Mouse (Mus musculus): ENCODE measurements around the gene Slc15a4. TPM values are rescaled to one million over a fixed set of nuclear protein-coding genes. Genes with fewer than 3 reads are reported as not detected.
A peak's percentile ranks its signal among the peaks of the same experiment; 100 is the strongest.

The Slc15a4 gene
- polyA plus RNA-seq, 1 experiment, result 21.3 TPM

DNA sequence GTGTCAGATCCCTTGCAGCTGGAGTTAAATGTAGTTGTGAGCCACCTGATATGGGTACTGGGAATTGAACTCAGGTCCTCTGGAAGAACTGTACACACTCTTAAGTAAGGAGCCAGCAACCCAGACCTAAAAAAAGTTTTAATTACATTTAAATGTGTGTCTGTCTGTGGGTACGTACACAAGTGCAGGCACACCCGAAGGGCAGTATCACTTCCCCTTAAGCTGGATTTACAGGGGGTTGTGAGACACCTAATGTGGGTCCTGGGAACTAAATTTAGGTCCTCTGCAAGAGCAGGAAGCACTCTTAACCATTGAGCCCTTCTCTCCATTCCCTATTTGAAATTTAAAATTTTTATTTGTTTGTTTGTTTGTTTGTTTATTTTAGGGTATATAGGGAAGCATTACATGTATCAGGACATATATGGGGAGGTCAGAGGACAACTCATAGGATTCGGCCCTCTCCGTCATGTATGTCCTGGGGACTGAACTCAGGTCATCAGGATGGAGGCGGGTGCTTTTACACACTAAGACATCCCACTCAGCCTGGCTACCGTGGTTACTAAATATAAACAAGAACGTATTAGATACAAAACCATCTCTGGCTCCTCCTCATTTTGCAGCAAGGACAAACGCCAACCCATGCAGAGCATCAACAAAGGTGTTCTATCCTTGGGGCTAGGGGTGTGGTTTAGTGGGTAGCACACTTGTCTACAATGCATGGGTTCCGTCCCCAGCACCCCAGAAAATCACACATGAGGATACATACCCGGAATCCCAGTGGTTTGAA lies 8.1 kb downstream of the Slc15a4 start:
- H3K4me1 ChIP-seq (ENCODE audit: control insufficient read depth, insufficient read depth, low read length), result no peaks in the 10 kb centered on the region
- no peak overlapping the region for H3K4me3 ChIP-seq (ENCODE audit: insufficient read depth, low read length)
- no peak overlapping the region for H3K27ac ChIP-seq (ENCODE audit: insufficient read depth, low read length)
- no peak for TF ChIP-seq POLR2A (IDR thresholded peaks at IDR 0.05; ENCODE audit: extremely low read depth, insufficient read depth, low read length)
- no peak for TF ChIP-seq CTCF (IDR thresholded peaks at IDR 0.05; ENCODE audit: extremely low read depth, insufficient read depth, low read length)

GRCm38 (mm10) chr5:127621108-127621507 lies 11.6 kb downstream of the Slc15a4 start:
- no peak for TF ChIP-seq POLR2A (IDR thresholded peaks at IDR 0.05; ENCODE audit: extremely low read depth, insufficient read depth, low read length)
- TF ChIP-seq CTCF (IDR thresholded peaks at IDR 0.05; ENCODE audit: extremely low read depth, insufficient read depth, low read length), result no peak
- H3K4me1 ChIP-seq (ENCODE audit: control insufficient read depth, insufficient read depth, low read length), result peaks cover under 1% of the 10 kb centered on the region

DNA sequence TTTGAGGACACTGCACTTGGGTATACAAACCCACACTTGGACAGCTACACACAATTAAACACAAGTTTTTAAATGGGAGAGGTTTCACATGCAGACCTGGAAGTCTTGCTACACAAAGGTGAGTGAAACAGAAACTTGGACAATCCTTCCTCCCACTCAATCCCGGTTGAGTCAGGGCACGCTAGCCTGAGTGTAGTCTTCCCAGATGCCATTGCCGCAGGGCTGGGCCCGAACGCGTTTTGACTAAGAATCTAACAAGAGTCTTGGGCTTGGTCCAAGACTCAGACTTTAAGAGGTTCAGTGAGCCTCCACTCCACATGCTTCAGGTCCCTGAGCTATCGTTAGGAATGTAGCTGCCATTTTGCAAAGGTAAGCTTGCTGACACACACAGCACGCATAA lies 12.3 kb downstream of the Slc15a4 start:
- H3K4me3 ChIP-seq (ENCODE audit: insufficient read depth, low read length), result no peak overlapping the region
- H3K27ac ChIP-seq (ENCODE audit: insufficient read depth, low read length), result no peak overlapping the region
- H3K4me1 ChIP-seq (ENCODE audit: control insufficient read depth, insufficient read depth, low read length), result peaks cover 3% of the 10 kb centered on the region
- TF ChIP-seq POLR2A (IDR thresholded peaks at IDR 0.05; ENCODE audit: extremely low read depth, insufficient read depth, low read length) (no peak), CTCF (IDR thresholded peaks at IDR 0.05; ENCODE audit: extremely low read depth, insufficient read depth, low read length) (no peak)

More at GRCm38 (mm10) chr5:127621108-127621507, 11.6 kb downstream of the Slc15a4 start:
- Histone ChIP-seq H3K4me3 (ENCODE audit: insufficient read depth, low read length) (no peak overlapping the region), H3K27ac (ENCODE audit: insufficient read depth, low read length) (no peak overlapping the region)

GRCm38 (mm10) chr5:127618834-127619233 lies 13.9 kb downstream of the Slc15a4 start:
- Histone ChIP-seq H3K4me1 (ENCODE audit: control insufficient read depth, insufficient read depth, low read length) (peaks cover 7% of the 10 kb centered on the region), H3K4me3 (ENCODE audit: insufficient read depth, low read length) (no peak overlapping the region), H3K27ac (ENCODE audit: insufficient read depth, low read length) (no peak overlapping the region)
- TF ChIP-seq CTCF (IDR thresholded peaks at IDR 0.05; ENCODE audit: extremely low read depth, insufficient read depth, low read length) (no peak), POLR2A (IDR thresholded peaks at IDR 0.05; ENCODE audit: extremely low read depth, insufficient read depth, low read length) (no peak)

DNA sequence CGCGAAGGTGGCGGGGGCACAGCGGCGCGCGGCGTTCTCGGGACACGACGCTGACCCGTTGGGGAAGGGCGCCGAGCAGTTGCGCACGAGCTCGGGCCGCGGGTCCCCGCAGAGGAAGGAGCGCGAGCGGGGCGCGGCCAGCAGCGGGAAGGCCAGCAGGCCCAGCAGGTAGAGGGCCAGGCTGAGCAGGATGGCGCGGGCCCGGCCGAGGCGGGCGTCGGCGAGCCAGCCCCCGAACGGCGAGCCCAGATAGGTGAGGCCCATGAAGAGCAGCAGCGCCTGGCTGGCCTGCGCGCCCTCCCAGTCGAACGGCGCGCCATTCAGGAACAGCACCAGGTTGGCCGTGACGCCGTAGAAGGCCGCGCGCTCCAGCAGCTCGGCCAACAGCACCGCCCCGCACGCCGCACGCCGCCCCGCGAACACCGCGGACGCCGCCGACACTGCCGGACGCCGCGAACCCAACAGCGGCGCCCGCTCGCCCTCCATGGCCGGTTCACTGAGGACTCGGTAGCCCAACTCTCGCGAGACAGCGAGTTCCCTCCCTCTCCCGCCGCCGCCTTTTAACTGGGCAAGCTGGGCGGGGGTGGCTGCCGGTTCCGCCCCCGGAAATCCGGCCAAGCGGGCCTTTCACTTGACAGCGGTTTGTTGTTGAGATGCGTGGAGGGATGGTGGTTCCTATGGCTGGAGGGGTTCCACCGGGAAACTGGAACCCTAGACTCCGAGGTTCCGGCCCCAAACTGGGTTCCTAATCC lies 15.6 kb downstream of the Slc15a4 start:
- Histone ChIP-seq H3K4me3 (ENCODE audit: insufficient read depth, low read length) (peak overlapping the region; percentile 76), H3K27ac (ENCODE audit: insufficient read depth, low read length) (peak overlapping the region; percentile 98), H3K4me1 (ENCODE audit: control insufficient read depth, insufficient read depth, low read length) (peaks cover 14% of the 10 kb centered on the region)
- TF ChIP-seq POLR2A (IDR thresholded peaks at IDR 0.05; ENCODE audit: extremely low read depth, insufficient read depth, low read length) (peak; percentile 84), CTCF (IDR thresholded peaks at IDR 0.05; ENCODE audit: extremely low read depth, insufficient read depth, low read length) (no peak)

DNA sequence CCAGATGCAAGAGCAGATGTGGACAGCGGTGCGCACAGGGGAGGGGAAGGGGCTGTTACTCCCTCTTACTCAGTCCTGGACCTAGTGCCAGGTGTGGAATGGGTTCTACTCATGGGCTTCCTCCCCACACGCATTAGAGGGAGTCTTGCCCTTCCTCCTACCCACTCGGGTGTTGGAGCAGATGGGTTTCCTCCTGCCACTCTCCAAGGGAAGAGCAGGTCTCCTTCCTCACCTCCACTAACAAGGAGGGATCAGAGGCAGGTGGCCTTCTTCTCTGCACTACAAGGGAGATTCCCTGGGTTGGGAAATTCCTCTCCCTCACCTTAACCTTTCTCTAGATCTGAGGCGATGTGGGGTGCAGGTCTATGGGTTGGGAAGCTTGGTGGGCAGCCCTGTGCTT lies 16.5 kb downstream of the Slc15a4 start:
- Histone ChIP-seq H3K4me1 (ENCODE audit: control insufficient read depth, insufficient read depth, low read length) (peaks cover 17% of the 10 kb centered on the region), H3K27ac (ENCODE audit: insufficient read depth, low read length) (peak overlapping the region; percentile 69), H3K4me3 (ENCODE audit: insufficient read depth, low read length) (peak overlapping the region; percentile 76)
- TF ChIP-seq POLR2A (IDR thresholded peaks at IDR 0.05; ENCODE audit: extremely low read depth, insufficient read depth, low read length) (no peak), CTCF (IDR thresholded peaks at IDR 0.05; ENCODE audit: extremely low read depth, insufficient read depth, low read length) (no peak)

- Histone ChIP-seq H3K4me1 (ENCODE audit: control insufficient read depth, insufficient read depth, low read length) (peaks cover 21% of the 10 kb centered on the region), H3K27ac (ENCODE audit: insufficient read depth, low read length) (peak overlapping the region; percentile 69), H3K4me3 (ENCODE audit: insufficient read depth, low read length) (peak overlapping the region; percentile 76)
- no peak for TF ChIP-seq POLR2A (IDR thresholded peaks at IDR 0.05; ENCODE audit: extremely low read depth, insufficient read depth, low read length)
- TF ChIP-seq CTCF (IDR thresholded peaks at IDR 0.05; ENCODE audit: extremely low read depth, insufficient read depth, low read length), result no peak
Observed at GRCm38 (mm10) chr5:127615459-127615858, 17.2 kb downstream of the Slc15a4 start.

DNA sequence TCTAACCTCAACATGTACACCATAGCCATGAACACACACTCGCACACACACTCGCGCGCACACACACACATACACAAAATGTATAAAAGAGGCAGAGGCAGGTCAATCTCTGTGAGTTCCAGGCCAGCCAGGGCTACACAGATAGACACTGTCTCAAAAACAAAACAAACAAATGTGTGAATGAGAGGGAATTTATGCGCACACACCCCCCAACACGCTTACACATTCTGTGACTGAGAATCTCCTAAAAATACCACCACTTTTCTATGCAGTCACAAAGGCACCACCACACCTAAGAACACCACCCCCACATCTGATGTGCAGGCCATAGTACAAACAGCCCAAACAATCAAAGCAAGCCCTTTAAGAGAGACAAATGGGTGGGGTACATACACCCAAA lies 20.3 kb downstream of the Slc15a4 start:
- H3K27ac ChIP-seq (ENCODE audit: insufficient read depth, low read length), result peak overlapping the region; percentile 70; the same call in 1 of the 2 replicates
- TF ChIP-seq POLR2A (IDR thresholded peaks at IDR 0.05; ENCODE audit: extremely low read depth, insufficient read depth, low read length) (no peak), CTCF (IDR thresholded peaks at IDR 0.05; ENCODE audit: extremely low read depth, insufficient read depth, low read length) (no peak)
- peaks cover 25% of the 10 kb centered on the region for H3K4me1 ChIP-seq (ENCODE audit: control insufficient read depth, insufficient read depth, low read length)
- no peak overlapping the region for H3K4me3 ChIP-seq (ENCODE audit: insufficient read depth, low read length)

DNA sequence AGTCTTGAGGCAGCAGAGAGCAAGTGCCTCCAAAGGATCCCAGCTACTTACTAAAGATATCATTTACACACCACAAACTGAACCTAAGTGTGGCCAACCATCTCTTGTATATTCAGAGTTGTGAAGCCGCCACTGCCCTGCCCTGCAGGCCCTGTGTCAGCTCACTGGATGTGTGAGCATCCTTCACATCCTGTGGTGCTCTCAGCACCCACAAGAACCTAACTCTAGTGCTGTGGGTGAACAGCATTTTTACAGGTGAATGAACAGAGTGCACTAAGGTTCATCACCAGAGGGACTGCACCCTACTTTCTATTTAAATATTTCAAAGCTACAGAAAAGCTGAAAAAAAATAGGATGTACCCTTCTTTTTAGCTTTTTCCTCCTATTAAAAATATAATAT lies 20.8 kb downstream of the Slc15a4 start:
- Histone ChIP-seq H3K27ac (ENCODE audit: insufficient read depth, low read length) (peak overlapping the region; percentile 83), H3K4me3 (ENCODE audit: insufficient read depth, low read length) (no peak overlapping the region), H3K4me1 (ENCODE audit: control insufficient read depth, insufficient read depth, low read length) (peaks cover 25% of the 10 kb centered on the region)
- TF ChIP-seq CTCF (IDR thresholded peaks at IDR 0.05; ENCODE audit: extremely low read depth, insufficient read depth, low read length), result no peak
- TF ChIP-seq POLR2A (IDR thresholded peaks at IDR 0.05; ENCODE audit: extremely low read depth, insufficient read depth, low read length), result no peak

All from cortical plate, adult 2 months (tissue).